Mouse (Mus musculus): ENCODE measurements around the gene Zfp831. TPM values are rescaled to one million over a fixed set of nuclear protein-coding genes. Genes with fewer than 3 reads are reported as not detected.

Zfp831 gene
- polyA plus RNA-seq, 1 experiment, result 0.65 TPM

DNA sequence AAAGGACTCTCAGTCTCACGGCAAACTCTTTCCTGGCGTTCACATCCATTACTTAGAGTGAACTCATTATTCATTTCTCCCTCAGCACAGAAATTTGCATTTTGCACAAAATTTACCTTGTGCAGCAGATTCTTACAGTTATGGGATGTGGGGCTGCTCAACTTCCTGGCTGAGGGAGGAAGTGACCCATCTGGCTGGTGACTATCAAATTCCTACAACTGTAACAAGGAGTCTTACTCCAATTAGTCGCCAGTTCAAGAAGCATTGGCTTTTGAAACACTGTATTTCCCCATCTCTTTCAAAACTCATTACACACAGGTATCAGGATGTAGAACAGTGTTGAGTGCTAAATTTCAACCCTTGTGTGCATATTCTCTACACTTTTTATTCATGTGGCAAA lies 66.9 kb downstream of the Zfp831 start:
- TF ChIP-seq POLR2A (IDR thresholded peaks at IDR 0.05; ENCODE audit: borderline replicate concordance, extremely low read depth, low read depth, low read length), result no peak
- no peak for TF ChIP-seq CTCF (IDR thresholded peaks at IDR 0.05; ENCODE audit: insufficient read depth, low read length)
- Histone ChIP-seq H3K4me3 (replicated peaks; ENCODE audit: extremely low read depth, low read depth, low read length) (no peak overlapping the region), H3K4me1 (ENCODE audit: control insufficient read depth, insufficient read depth, low read length) (no peaks in the 10 kb centered on the region)
- WGBS, result 53% methylated on average over 3 of the region's 3 CpGs
- DNase-seq, result no peak

DNA sequence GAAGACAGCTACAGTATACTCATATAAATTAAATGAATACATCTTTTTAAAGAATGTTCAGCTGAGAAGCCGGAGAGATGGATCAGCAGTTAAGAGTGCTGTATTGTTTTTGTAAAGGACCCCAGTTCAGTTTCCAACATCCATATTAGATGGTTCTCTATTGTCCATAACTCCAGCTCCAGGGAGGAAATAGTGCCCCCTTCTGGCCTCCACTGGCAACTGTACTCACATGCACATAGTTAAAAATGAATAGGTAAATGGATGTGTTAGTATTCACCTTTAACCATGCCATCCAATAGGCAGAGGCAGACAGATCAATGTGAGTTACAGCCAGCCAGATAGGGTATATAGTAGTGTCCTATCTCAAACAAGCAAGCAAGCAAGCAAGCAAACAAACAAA lies 68.7 kb downstream of the Zfp831 start:
- TF ChIP-seq POLR2A (IDR thresholded peaks at IDR 0.05; ENCODE audit: borderline replicate concordance, extremely low read depth, low read depth, low read length), result no peak
- no peak for TF ChIP-seq CTCF (IDR thresholded peaks at IDR 0.05; ENCODE audit: insufficient read depth, low read length)
- Histone ChIP-seq H3K4me1 (ENCODE audit: control insufficient read depth, insufficient read depth, low read length) (no peaks in the 10 kb centered on the region), H3K4me3 (replicated peaks; ENCODE audit: extremely low read depth, low read depth, low read length) (no peak overlapping the region)
- DNase-seq, result no peak
- WGBS, result 95% methylated on average over 1 of the region's 1 CpGs

DNA sequence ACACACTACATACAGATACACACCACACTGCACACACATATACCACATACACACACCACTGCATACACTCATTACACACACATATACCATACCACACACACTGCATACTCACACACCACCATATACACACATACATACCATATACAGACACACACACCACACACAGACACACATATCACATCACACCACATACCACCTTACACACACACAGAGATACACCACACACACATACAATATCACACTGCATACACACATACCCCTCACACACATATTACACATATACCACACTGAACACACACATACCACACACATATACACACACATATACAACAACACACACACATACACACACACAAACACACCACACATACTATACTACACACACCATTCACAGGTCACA lies 72.6 kb downstream of the Zfp831 start:
- Histone ChIP-seq H3K4me3 (replicated peaks; ENCODE audit: extremely low read depth, low read depth, low read length) (no peak overlapping the region), H3K4me1 (ENCODE audit: control insufficient read depth, insufficient read depth, low read length) (no peaks in the 10 kb centered on the region)
- TF ChIP-seq CTCF (IDR thresholded peaks at IDR 0.05; ENCODE audit: insufficient read depth, low read length), result no peak
- TF ChIP-seq POLR2A (IDR thresholded peaks at IDR 0.05; ENCODE audit: borderline replicate concordance, extremely low read depth, low read depth, low read length), result no peak
- no peak for DNase-seq

DNA sequence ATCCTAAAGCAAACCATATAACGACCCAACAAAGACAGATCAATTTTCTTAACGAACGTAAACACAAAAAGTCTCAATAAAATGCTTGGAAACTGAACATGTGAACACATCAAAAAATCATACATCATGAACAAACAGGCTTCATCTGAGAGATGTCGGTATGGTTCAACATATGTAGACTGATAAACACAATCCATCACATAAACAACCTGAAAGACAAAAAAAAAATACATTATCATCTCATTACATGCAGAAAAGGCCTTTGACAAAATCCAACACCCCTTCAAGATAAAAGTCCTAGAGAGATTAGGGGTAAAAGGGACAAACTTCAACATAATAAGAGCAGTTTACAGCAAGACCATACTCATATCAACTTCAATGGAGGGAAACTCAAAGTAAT lies 74.5 kb downstream of the Zfp831 start:
- 87% methylated on average over 4 of the region's 4 CpGs for WGBS
- DNase-seq, result no peak
- Histone ChIP-seq H3K4me1 (ENCODE audit: control insufficient read depth, insufficient read depth, low read length) (no peaks in the 10 kb centered on the region), H3K4me3 (replicated peaks; ENCODE audit: extremely low read depth, low read depth, low read length) (no peak overlapping the region)
- TF ChIP-seq CTCF (IDR thresholded peaks at IDR 0.05; ENCODE audit: insufficient read depth, low read length) (no peak), POLR2A (IDR thresholded peaks at IDR 0.05; ENCODE audit: borderline replicate concordance, extremely low read depth, low read depth, low read length) (no peak)

DNA sequence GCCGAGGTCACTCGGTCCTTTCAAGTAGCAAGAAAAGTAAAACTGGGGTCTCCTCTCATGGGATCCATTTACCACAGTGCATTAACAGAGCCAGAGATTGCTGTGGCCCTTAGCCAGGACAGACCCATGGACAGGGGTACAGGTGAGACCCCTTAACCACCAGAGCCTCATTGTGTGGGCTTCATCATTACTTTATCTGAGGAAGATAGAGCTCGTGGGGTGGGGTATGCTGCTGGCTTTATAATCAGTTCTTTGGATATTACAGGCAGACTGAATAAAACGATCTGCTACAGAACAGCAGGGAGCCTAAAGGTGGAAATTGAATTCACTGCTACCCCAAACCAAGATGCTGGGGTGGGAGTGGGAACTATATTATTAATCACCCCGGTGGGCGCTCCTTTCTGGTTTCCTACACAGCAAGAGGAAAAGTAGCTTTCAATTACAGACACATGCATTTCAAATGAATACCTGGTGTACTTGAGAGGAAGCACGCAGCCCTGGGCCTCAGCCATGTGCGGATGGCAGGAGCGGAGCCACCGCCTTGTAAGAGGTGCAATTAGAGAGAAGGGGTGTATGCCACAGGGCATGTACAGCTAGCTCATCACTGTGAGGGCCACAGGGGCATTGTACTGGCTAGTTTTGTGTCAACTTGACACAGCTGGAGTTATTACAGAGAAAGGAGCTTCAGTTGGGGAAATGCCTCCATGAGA lies 83.9 kb downstream of the Zfp831 start:
- TF ChIP-seq CTCF (IDR thresholded peaks at IDR 0.05; ENCODE audit: insufficient read depth, low read length) (no peak), POLR2A (IDR thresholded peaks at IDR 0.05; ENCODE audit: borderline replicate concordance, extremely low read depth, low read depth, low read length) (no peak)
- no peak for DNase-seq
- 89% methylated on average over 10 of the region's 10 CpGs for WGBS
- H3K4me3 ChIP-seq (replicated peaks; ENCODE audit: extremely low read depth, low read depth, low read length), result no peak overlapping the region
- no peaks in the 10 kb centered on the region for H3K4me1 ChIP-seq (ENCODE audit: control insufficient read depth, insufficient read depth, low read length)

DNA sequence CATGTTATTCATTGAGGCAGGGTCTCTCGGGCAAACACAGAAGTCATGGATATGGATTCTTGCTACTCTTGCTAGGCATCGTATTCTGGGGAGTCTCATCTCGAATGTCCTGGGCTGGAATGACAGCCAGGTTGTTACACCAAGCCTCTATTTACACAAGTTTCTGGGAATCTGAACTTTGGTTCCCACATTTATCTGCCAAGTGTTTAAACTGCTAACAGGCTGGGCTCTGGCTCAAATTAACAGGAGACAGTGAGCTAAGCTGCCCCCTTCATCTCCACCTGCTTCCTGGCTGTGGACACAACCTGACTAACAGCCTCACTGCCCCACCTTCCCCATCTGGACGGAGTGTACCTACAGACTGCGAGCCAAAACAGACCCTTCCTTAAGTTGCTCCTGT lies 88.6 kb downstream of the Zfp831 start:
- Histone ChIP-seq H3K4me1 (ENCODE audit: control insufficient read depth, insufficient read depth, low read length) (no peaks in the 10 kb centered on the region), H3K4me3 (replicated peaks; ENCODE audit: extremely low read depth, low read depth, low read length) (no peak overlapping the region)
- DNase-seq, result no peak
- WGBS, result 69% methylated on average over 5 of the region's 5 CpGs
- no peak for TF ChIP-seq CTCF (IDR thresholded peaks at IDR 0.05; ENCODE audit: insufficient read depth, low read length)
- no peak for TF ChIP-seq POLR2A (IDR thresholded peaks at IDR 0.05; ENCODE audit: borderline replicate concordance, extremely low read depth, low read depth, low read length)

DNA sequence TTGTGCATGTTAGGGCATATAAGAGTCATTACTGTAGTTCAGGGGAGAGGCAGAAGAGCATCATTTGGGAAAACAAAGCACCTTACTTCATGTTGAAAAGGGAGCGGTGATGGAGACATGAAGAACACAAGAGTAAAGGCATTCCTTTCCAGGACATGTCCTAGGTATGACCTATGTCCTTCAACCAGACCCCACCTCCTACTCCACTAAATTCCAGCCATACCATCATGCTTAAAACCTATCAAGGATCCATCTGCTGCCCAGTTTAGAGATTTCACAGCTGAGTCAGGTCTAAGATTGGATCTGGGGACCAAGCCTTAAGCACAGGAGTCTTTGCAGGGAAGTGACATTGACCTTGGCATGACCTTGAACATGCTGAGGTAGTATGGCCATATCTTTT lies 91.9 kb downstream of the Zfp831 start:
- TF ChIP-seq POLR2A (IDR thresholded peaks at IDR 0.05; ENCODE audit: borderline replicate concordance, extremely low read depth, low read depth, low read length) (no peak), CTCF (IDR thresholded peaks at IDR 0.05; ENCODE audit: insufficient read depth, low read length) (no peak)
- Histone ChIP-seq H3K4me3 (replicated peaks; ENCODE audit: extremely low read depth, low read depth, low read length) (no peak overlapping the region), H3K4me1 (ENCODE audit: control insufficient read depth, insufficient read depth, low read length) (no peaks in the 10 kb centered on the region)
- DNase-seq, result no peak
- WGBS, result 97% methylated on average over 1 of the region's 1 CpGs

DNA sequence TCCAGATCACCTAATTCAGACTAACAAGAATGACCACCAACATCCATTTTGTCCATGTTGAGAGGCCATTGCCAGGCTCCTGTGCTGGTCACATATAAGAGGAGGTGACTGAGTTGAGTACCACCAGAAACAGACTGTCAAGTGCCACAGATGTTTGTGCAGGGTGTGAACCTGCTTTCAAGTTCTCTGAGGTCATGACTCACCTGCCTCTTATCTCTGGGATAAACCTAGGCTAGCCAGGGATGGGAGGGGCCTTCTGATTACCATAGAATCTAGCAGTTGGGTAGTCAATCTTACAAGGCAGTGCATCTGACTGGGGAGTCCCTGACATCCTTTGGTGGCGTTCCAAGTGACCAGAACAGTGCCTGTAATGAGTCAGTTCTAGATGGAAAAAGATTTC lies 103.8 kb downstream of the Zfp831 start:
- WGBS, result 90% methylated on average over 1 of the region's 1 CpGs
- TF ChIP-seq CTCF (IDR thresholded peaks at IDR 0.05; ENCODE audit: insufficient read depth, low read length) (no peak), POLR2A (IDR thresholded peaks at IDR 0.05; ENCODE audit: borderline replicate concordance, extremely low read depth, low read depth, low read length) (no peak)
- no peak for DNase-seq
- H3K4me3 ChIP-seq (replicated peaks; ENCODE audit: extremely low read depth, low read depth, low read length), result no peak overlapping the region
- H3K4me1 ChIP-seq (ENCODE audit: control insufficient read depth, insufficient read depth, low read length), result no peaks in the 10 kb centered on the region

DNA sequence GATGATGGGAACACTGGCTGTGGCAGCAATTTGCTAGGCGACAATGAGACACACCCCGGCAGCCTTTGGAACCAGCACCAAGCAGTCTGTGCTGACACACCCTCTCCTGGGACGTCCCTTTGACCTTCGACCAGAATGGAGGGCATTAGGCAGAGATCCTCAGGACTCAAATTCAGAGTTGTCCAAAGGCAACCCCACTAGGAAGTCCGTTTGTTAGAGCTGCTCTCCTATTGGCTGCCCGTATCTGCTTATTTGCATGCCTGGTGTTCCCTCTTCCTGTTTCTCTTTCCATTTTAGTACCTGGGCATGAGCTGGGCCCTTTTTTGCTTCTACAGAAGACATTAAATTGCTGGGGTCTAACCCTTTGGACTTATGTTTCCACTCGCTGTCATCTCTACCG lies 105.0 kb downstream of the Zfp831 start:
- TF ChIP-seq POLR2A (IDR thresholded peaks at IDR 0.05; ENCODE audit: borderline replicate concordance, extremely low read depth, low read depth, low read length) (no peak), CTCF (IDR thresholded peaks at IDR 0.05; ENCODE audit: insufficient read depth, low read length) (no peak)
- H3K4me3 ChIP-seq (replicated peaks; ENCODE audit: extremely low read depth, low read depth, low read length), result no peak overlapping the region
- 59% methylated on average over 8 of the region's 8 CpGs for WGBS
- no peaks in the 10 kb centered on the region for H3K4me1 ChIP-seq (ENCODE audit: control insufficient read depth, insufficient read depth, low read length)
- no peak for DNase-seq

DNA sequence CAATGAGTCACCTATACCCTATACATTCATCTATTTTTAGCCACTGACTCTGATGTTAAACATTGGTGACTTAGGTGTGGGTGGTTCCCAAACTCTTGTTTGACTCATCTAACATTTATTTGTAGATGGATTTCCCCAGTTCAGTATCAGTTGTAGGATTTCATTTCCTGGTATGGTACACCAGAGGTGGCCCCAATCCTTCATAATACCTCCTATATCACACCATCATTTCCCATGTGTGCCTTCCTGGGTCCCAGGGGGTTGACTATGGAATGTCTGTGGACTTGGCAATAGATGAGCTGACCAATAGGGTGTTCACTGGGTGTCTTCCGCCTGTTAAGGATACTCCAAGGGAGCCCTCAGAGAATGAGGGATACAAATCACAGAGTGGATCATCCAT lies 109.9 kb downstream of the Zfp831 start:
- no peak for DNase-seq
- no peak for TF ChIP-seq POLR2A (IDR thresholded peaks at IDR 0.05; ENCODE audit: borderline replicate concordance, extremely low read depth, low read depth, low read length)
- TF ChIP-seq CTCF (IDR thresholded peaks at IDR 0.05; ENCODE audit: insufficient read depth, low read length), result no peak
- Histone ChIP-seq H3K4me1 (ENCODE audit: control insufficient read depth, insufficient read depth, low read length) (no peaks in the 10 kb centered on the region), H3K4me3 (replicated peaks; ENCODE audit: extremely low read depth, low read depth, low read length) (no peak overlapping the region)
- 100% methylated on average over 1 of the region's 1 CpGs for WGBS
